Mouse (Mus musculus) hindbrain, embryonic 13.5 days (tissue): Measurements from ENCODE around the gene 2010111I01Rik. TPM values are rescaled to one million over a fixed set of nuclear protein-coding genes. Genes with fewer than 3 reads are reported as not detected.

Experiments
- ATAC-seq: fragments of 200-750 bp; cut with Nextera tagmentation; 2 replicates; pipeline ENCODE4 v1.8.0; 2017; ENCODE audit warnings: moderate TSS enrichment; ENCODE audit not compliant: low FRiP score
- H3K27ac ChIP-seq: fragments of 300-500 bp; sonication (generic); 2 replicates; pipeline ENCODE4 v1.5.1; 2015; ENCODE audit warnings: inconsistent platforms, mild to moderate bottlenecking, moderate library complexity
- H3K27me3 ChIP-seq: fragments of 300-500 bp; sonication (generic); 2 replicates; pipeline ENCODE4 v1.6.1; 2015; ENCODE audit warnings: mild to moderate bottlenecking, inconsistent platforms
- H3K36me3 ChIP-seq: fragments of 300-500 bp; sonication (generic); 2 replicates; pipeline ENCODE4 v1.6.1; 2015; ENCODE audit warnings: mild to moderate bottlenecking, inconsistent platforms
- H3K4me1 ChIP-seq: fragments of 300-500 bp; sonication (generic); replicated peaks from 2 replicates; pipeline ENCODE4 v1.6.1; 2015; ENCODE audit warnings: inconsistent platforms
- H3K4me2 ChIP-seq: fragments of 300-500 bp; sonication (generic); 2 replicates; pipeline ENCODE4 v1.6.1; 2015; ENCODE audit warnings: inconsistent platforms, mild to moderate bottlenecking, moderate library complexity
- H3K4me3 ChIP-seq: fragments of 300-500 bp; sonication (generic); 2 replicates; pipeline ENCODE4 v1.5.1; 2015; ENCODE audit warnings: mild to moderate bottlenecking, inconsistent platforms
- H3K9ac ChIP-seq: fragments of 300-500 bp; sonication (generic); 2 replicates; pipeline ENCODE4 v1.6.1; 2015; ENCODE audit warnings: mild to moderate bottlenecking, inconsistent platforms
- H3K9me3 ChIP-seq: fragments of 300-500 bp; sonication (generic); 2 replicates; pipeline ENCODE4 v1.6.1; 2016; ENCODE audit warnings: inconsistent platforms
- WGBS: fragments of 180-500 bp; shearing (Covaris S2); methylation state at CpG from one replicate; pipeline ENCODE4 v1.1.7; 2015; 5-methylcytosine and 5-hydroxymethylcytosine counted together
- polyA plus RNA-seq: library from polyadenylated mRNA; unstranded; fragments of >200 nt; fragmentation: Nextera tagmentation; extraction: Ambion mirVana; gene quantifications from 2 replicates; pipeline ENCODE4 v1.2.1, GENCODE M21; 2015

Gene 2010111I01Rik
- polyA plus RNA-seq, 1 experiment from 2014 or later = 36.5 TPM

DNA sequence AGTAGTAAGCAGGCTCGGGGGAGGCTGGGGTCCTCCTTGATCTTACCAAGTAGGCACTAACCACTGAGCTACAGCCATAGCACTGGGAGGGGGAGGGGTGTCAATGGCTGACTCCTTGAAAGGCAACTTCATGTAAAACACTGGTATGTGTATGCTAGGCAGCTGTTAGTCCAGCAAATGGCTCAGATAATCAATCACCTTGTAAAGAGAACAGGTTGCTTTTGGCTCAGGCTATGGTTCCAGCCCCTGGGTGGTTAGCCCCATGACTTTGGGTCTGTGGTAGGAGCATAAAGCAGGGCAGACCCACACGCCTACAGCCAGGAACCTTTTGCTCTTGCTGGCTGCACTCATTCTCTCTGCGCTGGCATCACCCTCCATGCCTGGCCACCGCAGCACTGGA lies 325.4 kb downstream of the 2010111I01Rik start:
- H3K9ac ChIP-seq = no peak overlapping the region
- peaks cover 26% of the 10 kb centered on the region for H3K27me3 ChIP-seq
- no peaks in the 10 kb centered on the region for H3K9me3 ChIP-seq
- H3K4me3 ChIP-seq = no peak overlapping the region
- no peak overlapping the region for H3K27ac ChIP-seq
- no peak overlapping the region for H3K4me2 ChIP-seq
- H3K36me3 ChIP-seq = peaks cover 12% of the 10 kb centered on the region
- H3K4me1 ChIP-seq = peaks cover 17% of the 10 kb centered on the region
- ATAC-seq = no peak
- WGBS = 96% methylated on average over 4 of the region's 4 CpGs

DNA sequence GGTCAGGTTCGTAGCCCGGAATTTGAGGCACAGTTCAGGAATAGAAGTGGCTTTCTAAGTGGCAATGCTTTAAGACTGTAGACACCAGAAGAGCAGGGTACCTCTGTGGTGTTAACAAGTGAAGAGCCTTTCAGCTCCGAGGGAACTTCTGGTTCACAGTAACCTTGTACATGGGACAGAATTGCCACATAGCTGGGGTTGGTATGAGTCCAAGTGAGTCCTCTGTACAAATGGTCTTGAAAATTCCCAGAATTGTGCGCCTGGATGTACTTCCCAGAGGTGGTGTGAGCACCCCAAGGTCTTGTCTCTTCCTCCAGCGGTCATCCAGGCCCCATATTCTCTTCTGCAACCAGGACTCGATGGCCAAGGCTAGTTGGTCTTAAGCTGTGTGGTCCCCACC lies 326.3 kb downstream of the 2010111I01Rik start:
- Histone ChIP-seq H3K4me3 (no peak overlapping the region), H3K4me2 (no peak overlapping the region), H3K9ac (no peak overlapping the region), H3K27ac (no peak overlapping the region), H3K4me1 (peaks cover 25% of the 10 kb centered on the region), H3K9me3 (no peaks in the 10 kb centered on the region), H3K27me3 (peaks cover 26% of the 10 kb centered on the region), H3K36me3 (peaks cover 7% of the 10 kb centered on the region)
- no peak for ATAC-seq
- 95% methylated on average over 6 of the region's 6 CpGs for WGBS

DNA sequence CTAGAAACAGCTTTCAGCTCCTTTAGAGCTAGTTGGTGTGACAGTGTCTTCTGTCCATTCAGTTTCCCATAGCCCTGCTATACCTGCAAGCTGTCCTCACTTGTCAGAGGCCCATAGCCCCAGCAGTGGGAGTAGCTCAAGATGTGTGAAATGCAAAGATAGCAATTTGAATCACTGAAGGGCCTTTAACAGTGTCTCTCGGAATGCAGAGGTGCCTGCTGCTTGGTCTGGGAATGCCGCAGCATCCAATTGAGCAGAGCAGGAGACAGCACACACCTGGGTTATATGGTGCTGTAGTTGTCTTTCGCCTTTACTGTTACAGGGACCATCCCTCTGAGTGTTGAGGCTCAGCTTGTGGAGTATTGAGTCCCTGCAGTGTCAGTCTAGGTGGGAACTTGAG lies 329.0 kb downstream of the 2010111I01Rik start:
- Histone ChIP-seq H3K27ac (peak overlapping the region; percentile 66; the same call in 1 of the 2 replicates), H3K27me3 (peaks cover 30% of the 10 kb centered on the region), H3K9ac (no peak overlapping the region), H3K36me3 (peaks cover 17% of the 10 kb centered on the region), H3K4me1 (peaks cover 25% of the 10 kb centered on the region), H3K4me3 (no peak overlapping the region), H3K9me3 (no peaks in the 10 kb centered on the region), H3K4me2 (no peak overlapping the region)
- 44% methylated on average over 3 of the region's 3 CpGs for WGBS
- ATAC-seq = no peak

- Histone ChIP-seq H3K27ac (peak overlapping the region; percentile 66), H3K9ac (0 out of 2 replicates have a peak overlapping the region, but pooled peaks have one; percentile 24), H3K4me2 (0 out of 2 replicates have a peak overlapping the region, but pooled peaks have one; percentile 17), H3K9me3 (no peaks in the 10 kb centered on the region), H3K36me3 (peaks cover 24% of the 10 kb centered on the region), H3K4me3 (no peak overlapping the region), H3K4me1 (peaks cover 25% of the 10 kb centered on the region), H3K27me3 (peaks cover 30% of the 10 kb centered on the region)
- ATAC-seq = peak; percentile 52; the same call in 1 of the 2 replicates
- WGBS = 21% methylated on average over 15 of the region's 15 CpGs
These were observed 329.9 kb downstream of the 2010111I01Rik start for GRCm38 (mm10) chr13:63294359-63295193.

DNA sequence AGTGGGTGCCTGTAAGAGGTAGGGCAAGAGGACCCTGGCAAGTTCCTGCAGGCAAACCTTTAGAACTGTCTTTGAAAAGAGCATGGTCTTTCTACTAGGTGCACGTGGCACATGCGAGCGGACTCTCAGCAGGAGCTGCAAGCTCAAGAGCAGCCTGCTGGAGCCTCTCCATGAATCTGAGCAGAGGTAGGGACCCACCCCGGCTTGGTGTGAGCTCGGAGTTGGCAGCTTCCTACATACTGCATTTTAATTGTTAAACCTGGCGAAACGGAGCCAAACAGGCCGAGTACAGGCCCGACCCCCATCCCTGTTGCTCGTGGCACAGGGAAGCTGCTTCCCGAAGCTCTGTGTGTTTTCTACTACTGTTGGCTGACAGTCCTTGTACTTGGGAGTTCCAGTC lies 331.6 kb downstream of the 2010111I01Rik start:
- 87% methylated on average over 11 of the region's 11 CpGs for WGBS
- peaks cover 29% of the 10 kb centered on the region for H3K4me1 ChIP-seq
- no peak for ATAC-seq

DNA sequence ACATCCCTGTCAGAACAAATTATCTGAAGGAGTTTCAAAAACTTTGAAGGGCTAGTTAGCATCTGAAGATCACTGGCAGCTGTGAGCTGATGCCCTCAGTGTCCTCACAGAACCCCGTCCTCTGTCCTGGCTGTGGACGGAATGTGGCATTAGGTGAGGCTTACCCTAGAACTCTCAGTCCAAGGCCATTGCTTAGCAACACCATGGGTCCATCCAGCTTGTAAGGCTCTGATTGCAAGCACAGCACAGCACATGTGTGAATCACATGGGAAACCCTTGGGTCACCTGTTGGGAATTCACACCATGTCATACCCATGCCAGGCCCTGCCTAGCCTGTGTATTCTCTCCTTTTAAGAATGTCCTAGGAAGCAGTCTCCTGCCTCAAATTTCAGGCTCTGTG lies 332.3 kb downstream of the 2010111I01Rik start:
- no peak overlapping the region for H3K4me2 ChIP-seq
- H3K36me3 ChIP-seq = peaks cover 48% of the 10 kb centered on the region
- ATAC-seq = no peak
- no peak overlapping the region for H3K4me3 ChIP-seq
- peaks cover 12% of the 10 kb centered on the region; the same call in 1 of the 2 replicates for H3K27me3 ChIP-seq
- H3K9ac ChIP-seq = no peak overlapping the region
- WGBS = 96% methylated on average over 2 of the region's 2 CpGs
- H3K9me3 ChIP-seq = no peaks in the 10 kb centered on the region
- H3K4me1 ChIP-seq = peaks cover 35% of the 10 kb centered on the region
- H3K27ac ChIP-seq = no peak overlapping the region

More for the DNA sequence above, 331.6 kb downstream of the 2010111I01Rik start:
- H3K4me3 ChIP-seq = no peak overlapping the region
- H3K36me3 ChIP-seq = peaks cover 41% of the 10 kb centered on the region
- H3K9ac ChIP-seq = no peak overlapping the region
- H3K9me3 ChIP-seq = no peaks in the 10 kb centered on the region
- H3K27me3 ChIP-seq = peaks cover 17% of the 10 kb centered on the region
- no peak overlapping the region for H3K27ac ChIP-seq
- no peak overlapping the region for H3K4me2 ChIP-seq

DNA sequence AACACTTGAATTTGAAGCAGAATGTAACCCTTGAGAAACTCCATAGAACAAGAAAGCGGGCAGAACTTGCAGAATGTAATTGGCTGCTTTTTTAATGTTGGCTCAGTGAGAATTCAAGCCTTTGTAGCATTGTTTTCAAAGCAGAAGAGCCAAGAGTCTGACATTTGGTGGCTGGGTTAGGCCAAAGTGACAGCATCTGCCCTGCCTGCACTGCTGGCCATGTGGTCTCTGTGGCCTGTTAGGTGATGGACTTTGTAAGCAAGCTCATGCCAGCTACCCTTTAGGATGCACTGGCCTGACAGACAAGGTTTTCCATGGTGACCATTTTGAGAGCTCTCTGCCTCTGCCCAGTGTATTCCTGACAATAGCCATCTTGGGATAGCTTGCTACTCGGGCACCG lies 333.2 kb downstream of the 2010111I01Rik start:
- Histone ChIP-seq H3K36me3 (peaks cover 58% of the 10 kb centered on the region), H3K9me3 (no peaks in the 10 kb centered on the region), H3K4me3 (no peak overlapping the region), H3K4me2 (no peak overlapping the region), H3K27ac (no peak overlapping the region), H3K27me3 (0 out of 2 replicates have a peak, but pooled peaks cover 4% of the 10 kb centered on the region), H3K9ac (no peak overlapping the region), H3K4me1 (peaks cover 38% of the 10 kb centered on the region)
- 82% methylated on average over 3 of the region's 3 CpGs for WGBS
- ATAC-seq = no peak

GRCm38 (mm10) chr13:63298931-63299330 lies 334.2 kb downstream of the 2010111I01Rik start:
- H3K4me1 ChIP-seq = peaks cover 33% of the 10 kb centered on the region

DNA sequence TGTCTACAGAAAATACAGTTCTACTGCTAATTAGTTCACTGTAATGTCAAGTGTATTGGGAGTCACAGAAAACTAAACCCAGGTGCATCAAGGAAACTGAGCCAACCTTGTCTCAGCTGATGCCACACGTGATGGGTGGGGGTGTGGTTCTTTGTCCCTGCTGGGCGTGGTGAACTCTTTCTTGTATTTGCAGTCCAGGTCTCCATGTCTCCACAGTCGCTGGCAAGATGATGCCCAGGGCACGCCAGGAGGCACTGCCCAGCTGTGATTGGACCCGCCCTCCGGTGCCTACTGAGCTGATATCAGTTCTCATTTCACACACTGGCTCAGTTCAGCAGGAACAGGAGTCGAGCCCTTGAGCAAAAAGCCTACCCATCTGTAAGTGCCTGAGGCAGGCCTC lies 336.2 kb downstream of the 2010111I01Rik start:
- Histone ChIP-seq H3K4me2 (no peak overlapping the region), H3K4me3 (no peak overlapping the region), H3K27ac (0 out of 2 replicates have a peak overlapping the region, but pooled peaks have one; percentile 2), H3K9me3 (no peaks in the 10 kb centered on the region), H3K9ac (no peak overlapping the region), H3K36me3 (peaks cover 72% of the 10 kb centered on the region), H3K4me1 (peaks cover 27% of the 10 kb centered on the region), H3K27me3 (0 out of 2 replicates have a peak, but pooled peaks cover 4% of the 10 kb centered on the region)
- no peak for ATAC-seq
- WGBS = 86% methylated on average over 7 of the region's 7 CpGs

More at GRCm38 (mm10) chr13:63298931-63299330, 334.2 kb downstream of the 2010111I01Rik start:
- H3K9ac ChIP-seq = no peak overlapping the region
- H3K27ac ChIP-seq = no peak overlapping the region; the same call in 1 of the 2 replicates
- 0 out of 2 replicates have a peak, but pooled peaks cover 4% of the 10 kb centered on the region for H3K27me3 ChIP-seq
- H3K4me2 ChIP-seq = no peak overlapping the region
- peaks cover 68% of the 10 kb centered on the region for H3K36me3 ChIP-seq
- WGBS = 96% methylated on average over 5 of the region's 5 CpGs
- no peak for ATAC-seq
- no peaks in the 10 kb centered on the region for H3K9me3 ChIP-seq
- H3K4me3 ChIP-seq = no peak overlapping the region

DNA sequence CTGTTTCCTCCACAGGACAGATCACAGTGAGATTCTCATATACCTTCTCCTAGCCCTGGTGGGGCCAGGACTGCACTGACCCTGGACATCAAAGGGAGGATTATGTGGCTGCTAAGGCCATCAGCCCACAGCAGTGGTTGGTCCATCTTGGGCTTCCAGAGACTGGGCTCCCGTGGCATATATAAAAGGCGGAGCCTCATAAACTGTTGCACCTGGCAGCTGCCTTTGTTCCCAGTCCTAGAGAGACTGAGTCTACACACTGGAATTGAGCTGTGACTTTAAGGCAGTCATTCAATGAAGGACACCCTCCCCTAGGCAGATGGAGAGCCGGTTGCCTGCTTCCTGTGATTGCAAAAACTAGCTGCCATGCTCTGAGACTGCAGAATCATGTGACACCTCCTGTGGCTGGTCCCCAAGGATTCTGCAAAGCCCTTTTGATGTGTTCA lies 337.1 kb downstream of the 2010111I01Rik start:
- Histone ChIP-seq H3K4me1 (peaks cover 35% of the 10 kb centered on the region), H3K36me3 (peaks cover 72% of the 10 kb centered on the region), H3K9me3 (no peaks in the 10 kb centered on the region), H3K4me3 (no peak overlapping the region), H3K27me3 (no peaks in the 10 kb centered on the region), H3K4me2 (no peak overlapping the region), H3K27ac (0 out of 2 replicates have a peak overlapping the region, but pooled peaks have one; percentile 2), H3K9ac (no peak overlapping the region)
- 52% methylated on average over 3 of the region's 3 CpGs for whole genome bisulfite sequencing
- ATAC-seq = no peak

DNA sequence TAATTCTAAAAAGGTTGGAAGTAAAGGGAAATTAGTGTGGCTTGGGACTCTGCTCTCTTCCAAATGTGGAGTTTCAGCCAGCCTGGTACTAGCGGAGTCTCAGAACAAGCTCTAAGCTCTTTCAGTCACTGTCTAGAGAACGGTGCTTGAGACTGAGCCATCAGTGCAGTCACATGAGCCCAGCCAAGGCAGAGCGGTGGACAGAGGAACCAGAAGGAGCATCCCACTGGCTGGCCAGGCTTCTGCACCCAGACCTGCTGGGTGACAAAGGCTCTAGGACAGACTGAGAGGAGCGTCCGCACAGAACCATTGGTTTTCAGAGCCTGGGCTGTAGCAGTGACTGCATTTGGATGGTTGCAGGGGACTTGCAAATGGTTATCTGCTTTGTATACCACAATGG lies 337.7 kb downstream of the 2010111I01Rik start:
- peaks cover 68% of the 10 kb centered on the region for H3K36me3 ChIP-seq
- no peak for ATAC-seq
- 91% methylated on average over 5 of the region's 5 CpGs for WGBS
- H3K4me3 ChIP-seq = no peak overlapping the region
- H3K4me2 ChIP-seq = no peak overlapping the region
- no peaks in the 10 kb centered on the region for H3K27me3 ChIP-seq
- H3K4me1 ChIP-seq = peaks cover 35% of the 10 kb centered on the region
- H3K9me3 ChIP-seq = no peaks in the 10 kb centered on the region
- no peak overlapping the region for H3K27ac ChIP-seq
- no peak overlapping the region for H3K9ac ChIP-seq

DNA sequence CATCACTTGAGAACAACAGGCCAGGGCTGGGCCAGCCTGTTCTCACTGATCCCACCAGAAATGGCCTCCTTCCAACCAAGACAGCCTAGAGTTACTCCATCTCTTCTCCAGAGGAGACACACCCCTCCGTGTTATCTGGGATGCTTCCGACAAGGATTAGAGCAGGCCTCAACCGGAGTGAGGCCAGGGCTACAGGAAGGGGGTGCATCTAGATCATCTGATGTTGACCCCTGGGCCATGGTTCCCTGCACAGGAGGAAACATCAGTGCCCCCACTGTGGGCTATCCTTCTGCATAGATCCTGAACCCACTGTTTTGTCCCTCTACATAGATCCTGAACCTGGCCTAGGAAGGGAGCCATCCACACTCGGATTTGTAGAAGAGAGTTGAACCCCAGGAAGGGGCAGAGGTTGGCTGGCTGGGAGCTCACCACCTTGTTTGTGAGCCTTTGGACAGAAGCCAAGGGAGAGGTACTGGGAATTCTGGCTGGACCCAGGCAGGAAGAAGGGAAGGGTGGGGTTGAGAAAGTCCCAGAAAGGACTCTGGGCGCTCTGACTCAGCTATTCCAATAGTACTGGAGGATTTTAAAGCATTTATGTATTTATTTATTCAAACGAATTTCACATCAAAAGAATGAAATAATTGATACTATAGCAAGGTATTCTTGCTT lies 339.6 kb downstream of the 2010111I01Rik start:
- no peak for ATAC-seq
- H3K27me3 ChIP-seq = no peaks in the 10 kb centered on the region
- no peak overlapping the region for H3K4me2 ChIP-seq
- peaks cover 35% of the 10 kb centered on the region for H3K4me1 ChIP-seq
- no peak overlapping the region for H3K4me3 ChIP-seq
- H3K9ac ChIP-seq = no peak overlapping the region
- no peak overlapping the region for H3K27ac ChIP-seq
- 77% methylated on average over 6 of the region's 6 CpGs for WGBS
- peaks cover 54% of the 10 kb centered on the region for H3K36me3 ChIP-seq
- no peaks in the 10 kb centered on the region for H3K9me3 ChIP-seq
